Mouse (Mus musculus): ENCODE measurements at regions not wholly inside any gene's neighbourhood (a gene's known extent, or its start where the extent isn't known, plus 50 kb on each side); places are given as distances from the start of the nearest gene placed in this dataset.

- peak; percentile 55 to 70 for DNase-seq
Measured at GRCm38 (mm10) chr8:62284378-62285110, 161.6 kb upstream of the Anxa10 start.

GRCm38 (mm10) chr8:62250551-62250950, 127.6 kb upstream of the Anxa10 start:
- DNase-seq, result no peak

All from kidney, postnatal 4 days (tissue).